Mouse (Mus musculus): ENCODE data around the gene Stat5b. TPM values are rescaled to one million over a fixed set of nuclear protein-coding genes. Genes with fewer than 3 reads are reported as not detected.

Stat5b gene
- 6.7 TPM for polyA plus RNA-seq (2015; fragmentation: Illumina TruSeq; extraction: RNeasy Lipid Tissue Mini Kit (QIAGEN cat#74804); ENCODE audit: insufficient read depth, low read depth, low replicate concordance)

GRCm38 (mm10) chr11:100850038-100850777 is at the start of gene Stat5b:
Gene Stat5b, minus strand, starts transcription at chr11:100850724.

GRCm38 (mm10) chr11:100858935-100859578 is 8.5 kb upstream of the Stat5b start, which contains the start of gene Stat5a:
Gene Stat5a, plus strand, starts transcription at chr11:100859351.

GRCm38 (mm10) chr11:100770646-100771408 is 79.7 kb downstream of the Stat5b start, which contains the start of gene Ghdc:
Gene Ghdc, minus strand, starts transcription at chr11:100770957.

GRCm38 (mm10) chr11:100762831-100763230 is 87.7 kb downstream of the Stat5b start, which contains the start of gene Hcrt:
Gene Hcrt, minus strand, starts transcription at chr11:100762931.

GRCm38 (mm10) chr11:100759611-100760233 is 90.8 kb downstream of the Stat5b start, which contains the start of gene Kcnh4:
Gene Kcnh4, minus strand, starts transcription at chr11:100759942.

GRCm38 (mm10) chr11:100738066-100738604 is 112.4 kb downstream of the Stat5b start, which contains the start of gene Rab5c:
Gene Rab5c, minus strand, starts transcription at chr11:100738215.

Other genes starting within 250 kb of the Stat5b start
- 4.3 TPM for gene Nkiras2, start 231.5 kb downstream of the Stat5b start, polyA plus RNA-seq (2015; fragmentation: Illumina TruSeq; extraction: RNeasy Lipid Tissue Mini Kit (QIAGEN cat#74804); ENCODE audit: insufficient read depth, low read depth, low replicate concordance)
- 115 TPM for gene Dnajc7, start 230.6 kb downstream of the Stat5b start, polyA plus RNA-seq (2015; fragmentation: Illumina TruSeq; extraction: RNeasy Lipid Tissue Mini Kit (QIAGEN cat#74804); ENCODE audit: insufficient read depth, low read depth, low replicate concordance)
- not detected for gene Zfp385c, start 158.3 kb downstream of the Stat5b start, polyA plus RNA-seq (2015; fragmentation: Illumina TruSeq; extraction: RNeasy Lipid Tissue Mini Kit (QIAGEN cat#74804); ENCODE audit: insufficient read depth, low read depth, low replicate concordance)
- gene Dhx58, start 146.5 kb downstream of the Stat5b start, polyA plus RNA-seq (2015; fragmentation: Illumina TruSeq; extraction: RNeasy Lipid Tissue Mini Kit (QIAGEN cat#74804); ENCODE audit: insufficient read depth, low read depth, low replicate concordance): 1.8 TPM
- gene Kat2a, start 138.3 kb downstream of the Stat5b start, polyA plus RNA-seq (2015; fragmentation: Illumina TruSeq; extraction: RNeasy Lipid Tissue Mini Kit (QIAGEN cat#74804); ENCODE audit: insufficient read depth, low read depth, low replicate concordance): 11.0 TPM
- not detected for gene Hspb9, start 136.9 kb downstream of the Stat5b start, polyA plus RNA-seq (2015; fragmentation: Illumina TruSeq; extraction: RNeasy Lipid Tissue Mini Kit (QIAGEN cat#74804); ENCODE audit: insufficient read depth, low read depth, low replicate concordance)
- gene Rab5c, start 112.5 kb downstream of the Stat5b start, polyA plus RNA-seq (2015; fragmentation: Illumina TruSeq; extraction: RNeasy Lipid Tissue Mini Kit (QIAGEN cat#74804); ENCODE audit: insufficient read depth, low read depth, low replicate concordance): 32.6 TPM
- not detected for gene Kcnh4, start 90.8 kb downstream of the Stat5b start, polyA plus RNA-seq (2015; fragmentation: Illumina TruSeq; extraction: RNeasy Lipid Tissue Mini Kit (QIAGEN cat#74804); ENCODE audit: insufficient read depth, low read depth, low replicate concordance)
- gene Hcrt, start 87.8 kb downstream of the Stat5b start, polyA plus RNA-seq (2015; fragmentation: Illumina TruSeq; extraction: RNeasy Lipid Tissue Mini Kit (QIAGEN cat#74804); ENCODE audit: insufficient read depth, low read depth, low replicate concordance): not detected
- gene Ghdc, start 79.8 kb downstream of the Stat5b start, polyA plus RNA-seq (2015; fragmentation: Illumina TruSeq; extraction: RNeasy Lipid Tissue Mini Kit (QIAGEN cat#74804); ENCODE audit: insufficient read depth, low read depth, low replicate concordance): 2.9 TPM
- 3.6 TPM for gene Stat5a, start 8.6 kb upstream of the Stat5b start, polyA plus RNA-seq (2015; fragmentation: Illumina TruSeq; extraction: RNeasy Lipid Tissue Mini Kit (QIAGEN cat#74804); ENCODE audit: insufficient read depth, low read depth, low replicate concordance)
- 16.6 TPM for gene Stat3, start 88.8 kb upstream of the Stat5b start, polyA plus RNA-seq (2015; fragmentation: Illumina TruSeq; extraction: RNeasy Lipid Tissue Mini Kit (QIAGEN cat#74804); ENCODE audit: insufficient read depth, low read depth, low replicate concordance)
- 54.5 TPM for gene Cavin1, start 120.2 kb upstream of the Stat5b start, polyA plus RNA-seq (2015; fragmentation: Illumina TruSeq; extraction: RNeasy Lipid Tissue Mini Kit (QIAGEN cat#74804); ENCODE audit: insufficient read depth, low read depth, low replicate concordance)
- 9.5 TPM for gene Atp6v0a1, start 158.7 kb upstream of the Stat5b start, polyA plus RNA-seq (2015; fragmentation: Illumina TruSeq; extraction: RNeasy Lipid Tissue Mini Kit (QIAGEN cat#74804); ENCODE audit: insufficient read depth, low read depth, low replicate concordance)
- gene Naglu, start 219.3 kb upstream of the Stat5b start, polyA plus RNA-seq (2015; fragmentation: Illumina TruSeq; extraction: RNeasy Lipid Tissue Mini Kit (QIAGEN cat#74804); ENCODE audit: insufficient read depth, low read depth, low replicate concordance): 5.2 TPM
- not detected for gene Hsd17b1, start 227.7 kb upstream of the Stat5b start, polyA plus RNA-seq (2015; fragmentation: Illumina TruSeq; extraction: RNeasy Lipid Tissue Mini Kit (QIAGEN cat#74804); ENCODE audit: insufficient read depth, low read depth, low replicate concordance)
- gene Coasy, start 231.8 kb upstream of the Stat5b start, polyA plus RNA-seq (2015; fragmentation: Illumina TruSeq; extraction: RNeasy Lipid Tissue Mini Kit (QIAGEN cat#74804); ENCODE audit: insufficient read depth, low read depth, low replicate concordance): 12.0 TPM
- 13.6 TPM for gene Mlx, start 236.6 kb upstream of the Stat5b start, polyA plus RNA-seq (2015; fragmentation: Illumina TruSeq; extraction: RNeasy Lipid Tissue Mini Kit (QIAGEN cat#74804); ENCODE audit: insufficient read depth, low read depth, low replicate concordance)
- 0.89 TPM for gene Psmc3ip, start 244.7 kb upstream of the Stat5b start, polyA plus RNA-seq (2015; fragmentation: Illumina TruSeq; extraction: RNeasy Lipid Tissue Mini Kit (QIAGEN cat#74804); ENCODE audit: insufficient read depth, low read depth, low replicate concordance)